Mouse (Mus musculus): ENCODE measurements around the gene Mnd1. TPM values are rescaled to one million over a fixed set of nuclear protein-coding genes. Genes with fewer than 3 reads are reported as not detected.
A peak's percentile ranks its signal among the peaks of the same experiment; 100 is the strongest.

The Mnd1 gene
- 1 to 10 TPM in 3 of 4 experiments, under 1 TPM in 1; 0.77 to 1.9 (median 1.3) TPM for total RNA-seq (2022)

DNA sequence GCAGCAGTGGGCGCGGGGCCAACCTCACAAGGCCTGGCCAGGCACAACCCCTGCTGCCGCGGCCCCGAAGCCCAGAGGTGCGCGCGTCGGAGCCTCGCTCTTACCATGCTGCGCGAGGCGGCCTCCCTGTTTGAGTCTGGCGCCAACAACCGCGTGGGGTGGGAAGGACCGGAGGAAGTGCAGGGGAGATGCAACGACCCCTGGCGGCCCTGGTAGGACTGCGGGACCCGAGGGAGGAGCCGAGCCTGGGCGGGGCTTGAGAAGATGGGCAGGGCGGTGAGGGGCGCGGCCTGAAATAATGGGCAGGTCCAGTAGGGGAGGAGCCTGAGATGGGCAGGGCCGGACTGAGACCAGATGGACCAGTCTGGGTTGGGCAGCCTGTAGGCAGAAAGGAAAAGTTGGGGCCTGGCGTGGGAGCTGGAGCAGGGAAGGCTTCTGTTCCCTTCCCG, at the start of gene Mnd1:
TSS of gene Mnd1 (minus strand) at position 229 of the 449 bp plus-strand sequence.
- DNase-seq (ENCODE audit: low spot score in 2 of 2), result peak; percentile 98

DNA sequence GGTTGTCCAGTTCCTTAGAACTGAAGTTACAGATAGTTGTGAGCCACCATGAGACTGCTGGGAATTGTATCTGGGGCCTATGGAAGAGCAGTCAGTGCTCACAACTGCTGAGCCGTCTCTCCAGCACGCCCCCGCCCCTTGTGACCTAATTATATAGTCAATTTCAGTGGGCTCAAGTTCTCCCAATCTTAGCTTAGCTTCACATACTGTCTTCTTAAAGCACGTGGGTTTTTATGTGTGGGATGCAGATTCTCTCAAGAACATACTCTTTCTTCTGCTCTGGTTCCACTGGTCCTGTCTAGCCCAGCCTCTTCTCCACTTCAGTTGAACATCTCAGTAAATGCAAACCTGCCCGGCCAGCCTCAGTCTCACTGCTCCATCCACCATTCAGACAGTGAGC, 49.1 kb upstream of the Mnd1 start:
- DNase-seq (ENCODE audit: low spot score in 2 of 2), result no peak

DNA sequence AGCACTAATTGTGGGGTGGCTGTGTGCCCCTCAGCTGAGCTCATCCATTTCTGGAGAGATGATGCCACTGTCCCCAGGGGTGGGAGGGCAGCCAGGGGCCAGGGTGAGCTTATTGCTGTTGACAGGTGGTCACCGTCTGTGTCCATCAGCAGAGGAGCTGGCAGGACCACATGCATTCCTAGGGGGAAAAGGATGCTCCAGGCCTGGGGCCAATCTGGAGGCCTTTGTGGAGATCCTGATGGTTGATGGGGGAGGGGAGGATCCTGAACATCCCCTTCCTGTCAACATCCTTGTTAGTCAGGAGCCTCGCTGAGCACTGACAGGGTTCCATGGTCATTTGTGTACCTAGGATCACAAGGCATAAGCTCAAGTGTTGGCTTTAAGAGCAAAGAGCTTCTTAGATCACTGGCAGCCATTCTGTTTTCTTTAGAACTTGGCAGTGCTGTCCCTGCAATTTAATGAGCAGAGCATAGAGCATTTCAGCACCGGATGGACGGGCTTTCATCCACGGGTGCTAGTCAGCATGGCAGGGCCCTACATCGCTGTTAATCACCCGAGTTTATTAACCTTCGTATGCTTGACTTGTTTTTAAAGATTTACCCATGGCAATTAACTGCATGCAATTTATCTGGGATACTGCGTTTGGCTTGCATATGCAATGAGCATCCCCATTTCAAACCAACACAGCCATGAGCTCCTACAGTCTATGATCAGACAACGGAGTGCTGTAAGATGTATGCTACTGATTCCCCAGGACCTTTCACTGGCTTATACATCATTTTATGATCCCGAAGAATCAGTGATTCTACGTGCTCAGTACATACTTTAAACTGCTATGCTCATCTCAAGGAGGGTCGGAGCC, 45.2 kb upstream of the Mnd1 start:
- DNase-seq (ENCODE audit: low spot score in 2 of 2), result peak in 1 of 2 experiments; percentile 22

DNA sequence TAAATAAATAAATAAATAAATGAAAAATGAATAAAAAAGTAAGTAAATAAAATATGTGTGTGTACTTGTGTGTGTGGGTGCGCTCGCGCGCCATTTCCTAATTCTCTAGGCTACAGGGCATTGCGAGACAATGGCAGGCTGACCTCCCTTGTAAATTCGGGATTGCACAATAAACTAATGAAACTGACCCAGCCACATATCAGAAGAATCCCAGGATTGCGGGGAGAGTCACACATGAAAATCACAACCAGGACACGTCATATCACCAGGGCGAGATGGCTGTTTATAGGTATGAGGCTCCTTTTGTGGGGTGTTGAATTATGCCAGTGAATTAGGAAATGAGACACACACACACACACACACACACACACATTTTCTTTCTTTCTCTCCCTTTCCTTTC, 43.9 kb upstream of the Mnd1 start:
- no peak for DNase-seq (ENCODE audit: low spot score in 2 of 2)

DNA sequence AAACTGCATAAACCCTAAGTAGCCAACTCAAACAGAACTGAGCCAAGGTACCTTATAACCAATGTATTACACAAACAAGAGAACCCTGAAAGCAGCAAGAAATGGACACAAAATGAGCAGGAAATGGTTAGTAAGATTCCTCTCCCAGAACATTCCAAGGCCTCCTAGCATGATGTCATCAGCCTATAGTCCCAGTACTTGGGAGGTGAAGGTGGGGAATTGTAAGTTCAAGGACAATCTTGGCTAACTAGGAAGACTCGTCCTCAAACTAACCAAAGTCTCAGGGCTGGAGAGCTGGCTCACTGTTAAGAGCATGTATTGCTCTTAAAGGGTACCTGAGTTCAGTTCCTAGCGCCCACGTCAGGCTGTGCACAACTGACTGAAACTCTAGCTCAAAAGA, 42.6 kb upstream of the Mnd1 start:
- DNase-seq (ENCODE audit: low spot score in 2 of 2), result no peak

GRCm38 (mm10) chr3:84193881-84194280, 38.3 kb upstream of the Mnd1 start:
- no peak for DNase-seq (ENCODE audit: low spot score in 2 of 2)

DNA sequence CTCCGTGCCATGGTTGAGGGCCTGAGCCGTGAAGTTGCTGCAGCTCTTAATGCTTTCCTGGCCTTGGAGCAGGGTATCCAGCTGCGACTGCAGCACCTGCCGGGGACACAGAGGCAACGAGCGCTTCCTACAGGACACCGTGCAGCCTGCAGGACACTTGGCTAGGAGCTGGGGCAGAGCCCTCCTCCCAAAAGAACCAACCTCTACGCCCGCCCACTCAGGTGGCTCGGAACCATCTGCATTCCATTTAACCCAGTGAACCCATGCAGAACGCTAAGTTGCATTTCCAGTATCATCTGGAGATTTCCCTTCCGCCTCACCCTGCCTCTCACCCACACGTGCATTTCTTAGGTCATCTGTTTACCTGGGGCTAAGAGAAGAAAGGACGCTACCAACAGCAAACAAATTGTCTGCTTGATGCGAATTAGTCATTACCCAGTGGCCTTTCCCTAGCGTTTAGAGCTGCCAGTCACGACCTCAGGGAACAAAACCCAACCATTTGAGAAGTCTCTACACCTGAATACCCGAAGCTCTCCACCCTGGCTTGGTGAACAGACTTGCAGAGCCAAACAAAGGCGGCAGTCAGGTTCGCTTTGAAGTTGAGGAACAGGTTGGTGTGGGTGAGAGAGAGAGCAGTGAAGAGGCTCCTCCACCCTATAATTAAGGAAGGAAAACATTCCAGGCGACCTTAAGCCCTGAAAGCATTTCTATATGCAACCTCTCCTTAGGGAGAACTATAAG, 35.7 kb upstream of the Mnd1 start:
- no peak for DNase-seq (ENCODE audit: low spot score in 2 of 2)

DNA sequence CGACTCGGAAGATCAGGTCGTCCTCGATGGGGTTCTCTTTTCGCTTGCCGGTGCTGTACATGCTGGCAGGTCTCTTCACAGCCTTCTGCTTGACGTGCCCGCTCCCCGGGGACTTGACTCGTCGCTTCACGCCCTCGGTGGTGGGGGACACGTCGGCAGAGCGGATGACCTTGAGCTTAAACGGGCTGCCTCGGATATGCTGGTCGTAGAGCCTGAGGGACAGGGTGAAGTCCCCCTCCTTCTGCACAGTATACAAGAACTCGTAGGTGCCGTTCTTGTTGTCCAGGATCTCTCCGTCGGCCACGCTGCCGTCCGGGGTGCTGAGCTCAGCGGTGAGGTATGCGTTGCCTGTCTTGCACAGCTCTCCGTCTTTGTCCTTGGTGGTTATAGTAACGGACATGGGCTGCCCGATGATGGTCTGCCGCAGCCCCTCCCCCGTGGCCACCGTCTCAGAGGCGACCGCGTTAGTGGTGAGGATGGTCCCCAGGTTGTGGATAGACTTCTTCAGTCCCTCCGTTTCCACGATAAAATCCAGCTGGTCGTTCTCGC, 35.0 kb upstream of the Mnd1 start:
- no peak for DNase-seq (ENCODE audit: low spot score in 2 of 2)

GRCm38 (mm10) chr3:84189629-84190173, 34.1 kb upstream of the Mnd1 start:
- DNase-seq (ENCODE audit: low spot score in 2 of 2), result no peak

DNA sequence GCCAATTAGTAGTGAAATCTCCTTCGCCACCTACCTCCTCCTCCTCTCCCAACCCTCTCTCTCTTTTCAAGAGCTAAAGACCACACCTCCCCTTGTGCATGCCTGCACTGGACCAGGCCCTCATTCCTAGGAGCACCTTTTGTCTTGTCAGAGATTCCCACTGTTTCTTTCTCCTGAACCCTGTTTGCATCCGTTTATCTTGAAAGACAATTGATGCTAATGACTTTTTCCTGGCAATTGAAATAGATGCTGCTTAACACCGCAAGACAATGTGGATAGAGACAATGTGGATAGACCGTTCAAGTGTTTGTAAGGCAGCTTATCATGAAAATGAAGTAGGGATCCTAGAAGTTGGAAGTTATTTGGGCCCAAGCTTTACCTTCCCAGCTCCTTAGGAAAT, 26.1 kb upstream of the Mnd1 start:
- DNase-seq (ENCODE audit: low spot score in 2 of 2), result no peak

- DNase-seq (ENCODE audit: low spot score in 2 of 2), result no peak
Measured at GRCm38 (mm10) chr3:84181102-84181501, 25.5 kb upstream of the Mnd1 start.

GRCm38 (mm10) chr3:84180304-84180703, 24.7 kb upstream of the Mnd1 start:
- DNase-seq (ENCODE audit: low spot score in 2 of 2), result no peak

- no peak for DNase-seq (ENCODE audit: low spot score in 2 of 2)
Measured at GRCm38 (mm10) chr3:84177834-84178233, 22.2 kb upstream of the Mnd1 start.

- peak; percentile 35 for DNase-seq (ENCODE audit: low spot score in 2 of 2)
Measured at GRCm38 (mm10) chr3:84175337-84176315, 20.0 kb upstream of the Mnd1 start.

GRCm38 (mm10) chr3:84173581-84174154, 18.1 kb upstream of the Mnd1 start, which contains the start of gene Gm6525:
Gene Gm6525, plus strand, starts transcription at chr3:84174104.
- DNase-seq (ENCODE audit: low spot score in 2 of 2), result no peak

DNA sequence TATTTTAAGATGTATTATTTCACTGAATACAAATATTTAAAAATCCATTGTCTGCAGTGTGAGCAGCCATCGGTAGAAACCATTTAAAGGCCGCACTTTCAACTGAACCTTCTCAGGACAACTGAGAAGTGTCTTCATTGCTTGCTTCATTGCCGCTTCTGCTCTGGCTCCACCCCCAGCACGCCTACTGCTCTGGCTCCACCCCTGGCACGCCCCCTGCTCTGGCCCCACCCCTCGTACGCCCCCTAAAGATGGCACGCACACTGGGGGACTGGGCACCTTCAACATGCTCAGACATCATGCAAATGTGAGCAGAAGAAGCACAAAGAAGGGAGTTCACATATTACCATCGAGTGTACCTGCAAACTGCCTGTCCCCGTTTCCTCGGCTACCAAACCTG, 16.8 kb upstream of the Mnd1 start:
- DNase-seq (ENCODE audit: low spot score in 2 of 2), result no peak

GRCm38 (mm10) chr3:84169393-84170005, 13.9 kb upstream of the Mnd1 start:
- DNase-seq (ENCODE audit: low spot score in 2 of 2), result no peak

DNA sequence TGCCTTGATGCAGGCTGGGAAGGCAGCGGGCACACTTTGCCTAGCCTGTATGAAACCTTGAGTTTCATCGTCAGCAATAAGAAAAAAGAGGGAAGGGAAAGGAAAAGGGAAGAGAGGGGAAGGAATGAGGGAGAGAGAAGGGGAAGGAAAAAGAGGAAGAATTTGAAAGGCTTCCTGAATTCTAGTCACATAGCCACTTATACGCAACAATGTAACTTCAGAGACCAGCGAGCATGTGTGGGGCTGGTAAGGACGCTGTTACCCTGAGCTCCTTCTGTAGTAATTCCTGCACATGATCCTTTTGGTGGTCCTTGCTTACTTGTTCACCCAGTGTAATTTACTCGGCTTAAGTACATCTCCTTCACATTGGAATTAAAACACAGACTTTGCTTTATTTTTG, 13.4 kb upstream of the Mnd1 start:
- DNase-seq (ENCODE audit: low spot score in 2 of 2), result no peak

GRCm38 (mm10) chr3:84166073-84166472, 10.5 kb upstream of the Mnd1 start:
- DNase-seq (ENCODE audit: low spot score in 2 of 2), result no peak

DNA sequence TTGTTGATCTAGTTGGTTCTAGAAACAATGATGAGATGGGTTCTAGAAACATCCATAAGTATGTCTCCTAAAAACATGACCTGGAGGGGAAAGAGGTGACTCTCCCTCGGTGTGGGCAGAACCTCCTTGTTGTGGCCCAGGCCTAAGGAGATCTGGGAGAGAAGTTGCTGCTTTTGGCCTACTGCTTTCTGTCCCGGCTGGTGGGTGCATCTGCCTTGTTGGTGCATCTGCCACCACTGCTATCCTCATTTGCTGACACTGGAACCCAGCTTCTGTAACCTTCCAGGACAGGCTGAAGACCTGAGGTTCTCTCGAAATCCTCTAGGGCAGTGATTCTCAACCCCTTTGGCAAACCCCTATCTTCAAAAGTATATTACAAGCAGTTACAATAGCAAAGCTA, 9.8 kb upstream of the Mnd1 start:
- DNase-seq (ENCODE audit: low spot score in 2 of 2), result no peak

All from gastrocnemius, adult 8-10 months (tissue).